Mouse (Mus musculus): ENCODE measurements at regions not wholly inside any gene's neighbourhood (a gene's known extent, or its start where the extent isn't known, plus 50 kb on each side); places are given as distances from the start of the nearest gene placed in this dataset.

- no peak for ATAC-seq (ENCODE audit: low FRiP score)
- H3K9me3 ChIP-seq (ENCODE audit: control insufficient read depth, low read length), result no peaks in the 10 kb centered on the region
- H3K4me3 ChIP-seq (replicated peaks; ENCODE audit: low read length), result no peak overlapping the region
- no peak overlapping the region for H3K9ac ChIP-seq
- WGBS, result 79% methylated on average over 5 of the region's 5 CpGs
- no peak overlapping the region for H3K27ac ChIP-seq
- no peak overlapping the region for H3K4me2 ChIP-seq (replicated peaks)
- no peaks in the 10 kb centered on the region for H3K4me1 ChIP-seq (replicated peaks; ENCODE audit: control insufficient read depth, insufficient read depth, low read length)
- H3K36me3 ChIP-seq (replicated peaks; ENCODE audit: control insufficient read depth, insufficient read depth), result no peaks in the 10 kb centered on the region
- no peak for DNase-seq (ENCODE audit: low spot score)
- no peaks in the 10 kb centered on the region for H3K27me3 ChIP-seq (ENCODE audit: control insufficient read depth, insufficient read depth, low read length)
Measured at GRCm38 (mm10) chr6:141034824-141035223, 214.2 kb upstream of the Pde3a start.

DNA sequence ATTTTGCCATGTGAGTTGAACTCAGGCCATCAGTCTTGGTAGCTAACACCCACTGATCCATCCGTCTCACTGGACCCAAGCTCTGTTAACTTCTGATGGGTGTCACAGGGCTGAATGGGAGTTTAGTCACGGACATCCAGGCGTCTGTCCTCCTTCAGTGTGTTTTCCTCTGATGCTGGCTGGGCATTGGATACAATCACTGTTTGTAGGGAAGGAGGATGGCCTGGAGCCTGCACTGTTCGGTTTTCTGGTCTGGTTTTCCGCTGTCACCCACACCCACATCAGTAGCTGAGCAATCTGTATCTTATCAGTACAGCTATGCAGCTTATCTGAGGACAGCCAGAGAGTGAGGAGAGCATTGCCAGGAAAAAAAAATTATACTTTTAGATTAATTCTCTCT is 207.7 kb upstream of the Pde3a start:
- Histone ChIP-seq H3K4me3 (replicated peaks; ENCODE audit: low read length) (no peak overlapping the region), H3K4me1 (replicated peaks; ENCODE audit: control insufficient read depth, insufficient read depth, low read length) (0 out of 2 replicates have a peak, but pooled peaks cover 4% of the 10 kb centered on the region), H3K27ac (no peak overlapping the region), H3K36me3 (replicated peaks; ENCODE audit: control insufficient read depth, insufficient read depth) (no peaks in the 10 kb centered on the region), H3K4me2 (replicated peaks) (no peak overlapping the region), H3K9ac (no peak overlapping the region), H3K9me3 (ENCODE audit: control insufficient read depth, low read length) (no peaks in the 10 kb centered on the region), H3K27me3 (ENCODE audit: control insufficient read depth, insufficient read depth, low read length) (no peaks in the 10 kb centered on the region)
- ATAC-seq (ENCODE audit: low FRiP score), result peak; percentile 31; the same call in 1 of the 2 replicates
- WGBS, result 47% methylated on average over 5 of the region's 5 CpGs
- DNase-seq (ENCODE audit: low spot score), result no peak

DNA sequence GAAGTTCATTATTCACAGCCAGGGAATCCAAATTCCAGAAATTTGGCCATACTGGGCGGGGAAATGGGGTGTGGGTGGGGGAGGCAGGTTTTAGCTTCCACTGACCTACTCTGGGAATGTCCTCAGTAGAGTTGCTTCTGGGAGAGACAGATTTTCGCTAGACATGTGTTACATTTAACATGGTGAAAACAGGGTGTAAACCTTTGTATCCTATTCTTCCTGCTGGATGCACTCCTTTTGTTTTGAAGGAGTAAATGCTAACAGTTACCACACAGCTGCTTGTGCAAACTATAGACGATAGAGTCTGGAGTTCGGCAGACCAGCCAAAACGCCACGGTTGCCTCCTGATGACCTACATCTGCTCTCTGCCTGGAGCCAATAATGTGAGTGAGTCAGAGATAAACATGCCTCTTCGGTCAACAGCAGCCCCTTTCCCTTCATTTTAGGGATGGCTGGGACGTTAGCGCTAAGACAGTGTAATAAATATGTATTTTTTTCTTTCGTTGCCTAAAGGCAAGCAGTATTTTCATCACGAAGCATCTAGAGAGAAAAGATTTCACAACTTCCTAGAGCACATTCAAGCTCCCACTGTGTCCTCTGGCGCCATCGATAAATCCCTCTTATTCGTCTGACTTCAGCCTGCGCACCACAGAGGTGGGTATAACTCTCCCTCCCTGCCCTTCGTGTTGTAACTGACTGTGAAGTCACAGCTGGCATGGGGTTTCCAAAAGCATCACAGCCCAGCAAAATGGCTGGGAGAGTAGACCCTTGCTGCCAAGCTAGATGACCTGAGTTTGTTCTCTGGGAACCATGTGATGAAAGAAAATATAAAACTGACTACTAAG is 207.1 kb upstream of the Pde3a start:
- ATAC-seq (ENCODE audit: low FRiP score), result no peak
- H3K9me3 ChIP-seq (ENCODE audit: control insufficient read depth, low read length), result no peaks in the 10 kb centered on the region
- no peaks in the 10 kb centered on the region for H3K27me3 ChIP-seq (ENCODE audit: control insufficient read depth, insufficient read depth, low read length)
- no peak overlapping the region for H3K4me3 ChIP-seq (replicated peaks; ENCODE audit: low read length)
- H3K4me2 ChIP-seq (replicated peaks), result no peak overlapping the region
- no peak for DNase-seq (ENCODE audit: low spot score)
- WGBS, result 67% methylated on average over 16 of the region's 16 CpGs
- H3K27ac ChIP-seq, result no peak overlapping the region
- no peak overlapping the region for H3K9ac ChIP-seq
- H3K4me1 ChIP-seq (replicated peaks; ENCODE audit: control insufficient read depth, insufficient read depth, low read length), result 0 out of 2 replicates have a peak, but pooled peaks cover 4% of the 10 kb centered on the region
- H3K36me3 ChIP-seq (replicated peaks; ENCODE audit: control insufficient read depth, insufficient read depth), result no peaks in the 10 kb centered on the region

DNA sequence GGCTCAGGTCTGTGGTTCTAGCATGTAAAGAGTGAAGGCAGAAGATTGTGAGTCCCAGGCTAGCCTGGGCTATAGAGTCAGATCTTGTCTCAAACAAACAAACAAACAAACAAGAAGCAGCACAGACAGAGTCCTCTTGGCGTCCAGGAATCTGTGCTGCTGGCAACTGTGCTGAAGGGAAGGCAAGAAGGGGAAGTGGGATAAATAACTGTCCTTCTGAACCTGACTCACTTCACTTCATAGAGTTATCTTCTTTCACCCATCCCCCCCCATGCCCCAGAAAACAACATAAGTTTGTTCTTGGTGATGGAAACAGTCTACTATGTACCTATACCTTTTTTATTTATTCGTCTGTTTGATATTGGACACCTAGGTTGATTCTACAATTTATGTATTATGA is 200.8 kb upstream of the Pde3a start:
- H3K9me3 ChIP-seq (ENCODE audit: control insufficient read depth, low read length), result no peaks in the 10 kb centered on the region
- ATAC-seq (ENCODE audit: low FRiP score), result no peak
- no peak overlapping the region for H3K27ac ChIP-seq
- H3K4me3 ChIP-seq (replicated peaks; ENCODE audit: low read length), result no peak overlapping the region
- H3K9ac ChIP-seq, result no peak overlapping the region
- DNase-seq (ENCODE audit: low spot score), result no peak
- H3K4me1 ChIP-seq (replicated peaks; ENCODE audit: control insufficient read depth, insufficient read depth, low read length), result no peaks in the 10 kb centered on the region; the same call in 1 of the 2 replicates
- no peaks in the 10 kb centered on the region for H3K27me3 ChIP-seq (ENCODE audit: control insufficient read depth, insufficient read depth, low read length)
- H3K4me2 ChIP-seq (replicated peaks), result no peak overlapping the region
- 98% methylated on average over 2 of the region's 2 CpGs for WGBS
- no peaks in the 10 kb centered on the region for H3K36me3 ChIP-seq (replicated peaks; ENCODE audit: control insufficient read depth, insufficient read depth)

GRCm38 (mm10) chr6:141050038-141050684 is 198.9 kb upstream of the Pde3a start:
- ATAC-seq (ENCODE audit: low FRiP score), result peak; percentile 62; the same call in 1 of the 2 replicates
- H3K36me3 ChIP-seq (replicated peaks; ENCODE audit: control insufficient read depth, insufficient read depth), result no peaks in the 10 kb centered on the region
- DNase-seq (ENCODE audit: low spot score), result peak; percentile 28
- 56% methylated on average over 11 of the region's 11 CpGs for WGBS
- H3K9me3 ChIP-seq (ENCODE audit: control insufficient read depth, low read length), result no peaks in the 10 kb centered on the region
- H3K27me3 ChIP-seq (ENCODE audit: control insufficient read depth, insufficient read depth, low read length), result no peaks in the 10 kb centered on the region
- no peak overlapping the region for H3K4me2 ChIP-seq (replicated peaks)
- no peak overlapping the region for H3K9ac ChIP-seq
- H3K27ac ChIP-seq, result no peak overlapping the region
- no peaks in the 10 kb centered on the region; the same call in 1 of the 2 replicates for H3K4me1 ChIP-seq (replicated peaks; ENCODE audit: control insufficient read depth, insufficient read depth, low read length)
- no peak overlapping the region for H3K4me3 ChIP-seq (replicated peaks; ENCODE audit: low read length)

GRCm38 (mm10) chr6:141054026-141054425 is 195.0 kb upstream of the Pde3a start:
- Histone ChIP-seq H3K4me2 (replicated peaks) (no peak overlapping the region), H3K4me3 (replicated peaks; ENCODE audit: low read length) (no peak overlapping the region), H3K4me1 (replicated peaks; ENCODE audit: control insufficient read depth, insufficient read depth, low read length) (no peaks in the 10 kb centered on the region; the same call in 1 of the 2 replicates), H3K9ac (no peak overlapping the region), H3K9me3 (ENCODE audit: control insufficient read depth, low read length) (no peaks in the 10 kb centered on the region), H3K27me3 (ENCODE audit: control insufficient read depth, insufficient read depth, low read length) (no peaks in the 10 kb centered on the region), H3K27ac (no peak overlapping the region), H3K36me3 (replicated peaks; ENCODE audit: control insufficient read depth, insufficient read depth) (no peaks in the 10 kb centered on the region)
- ATAC-seq (ENCODE audit: low FRiP score) (no peak), DNase-seq (ENCODE audit: low spot score) (no peak)
- 93% methylated on average over 7 of the region's 7 CpGs for WGBS

DNA sequence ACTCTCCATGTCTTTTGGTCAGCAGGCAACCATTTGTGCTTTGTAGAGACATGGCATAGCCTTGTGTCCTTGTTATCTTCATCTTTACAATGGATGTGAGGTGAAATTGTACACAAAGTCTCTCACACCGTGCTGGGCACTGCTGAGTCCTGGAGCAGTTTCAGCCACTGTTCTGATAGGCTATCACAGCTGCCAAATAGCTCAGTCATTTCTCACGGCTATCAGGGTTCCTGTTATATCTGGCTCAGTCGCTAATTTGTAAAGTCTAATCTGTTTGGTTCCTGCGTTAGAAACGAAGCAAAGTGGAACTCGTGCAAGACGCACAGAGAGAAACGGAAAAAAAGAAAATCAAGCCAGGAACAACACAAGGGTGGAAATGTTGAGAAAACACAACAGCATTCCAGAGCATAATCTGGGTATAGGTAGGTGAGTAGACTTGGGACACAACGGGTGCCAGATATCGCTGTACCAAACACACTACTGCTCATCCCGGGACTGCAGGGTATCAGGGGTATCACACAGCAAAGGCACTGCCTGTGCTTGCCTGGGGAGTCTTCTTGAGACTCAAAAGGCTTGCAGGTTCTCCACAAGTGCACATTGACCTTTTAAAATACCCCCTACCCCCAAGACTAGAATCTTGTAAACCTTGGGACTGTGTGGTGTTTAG is 189.7 kb upstream of the Pde3a start:
- no peak for ATAC-seq (ENCODE audit: low FRiP score)
- 0 out of 2 replicates have a peak, but pooled peaks cover 6% of the 10 kb centered on the region for H3K9me3 ChIP-seq (ENCODE audit: control insufficient read depth, low read length)
- H3K27ac ChIP-seq, result no peak overlapping the region
- no peak overlapping the region for H3K4me3 ChIP-seq (replicated peaks; ENCODE audit: low read length)
- no peak overlapping the region for H3K9ac ChIP-seq
- H3K4me2 ChIP-seq (replicated peaks), result no peak overlapping the region
- H3K36me3 ChIP-seq (replicated peaks; ENCODE audit: control insufficient read depth, insufficient read depth), result no peaks in the 10 kb centered on the region
- no peak for DNase-seq (ENCODE audit: low spot score)
- H3K4me1 ChIP-seq (replicated peaks; ENCODE audit: control insufficient read depth, insufficient read depth, low read length), result no peaks in the 10 kb centered on the region
- no peaks in the 10 kb centered on the region for H3K27me3 ChIP-seq (ENCODE audit: control insufficient read depth, insufficient read depth, low read length)
- WGBS, result 93% methylated on average over 11 of the region's 11 CpGs

- 83% methylated on average over 4 of the region's 4 CpGs for WGBS
Measured at GRCm38 (mm10) chr6:141065724-141066123, 183.3 kb upstream of the Pde3a start.

DNA sequence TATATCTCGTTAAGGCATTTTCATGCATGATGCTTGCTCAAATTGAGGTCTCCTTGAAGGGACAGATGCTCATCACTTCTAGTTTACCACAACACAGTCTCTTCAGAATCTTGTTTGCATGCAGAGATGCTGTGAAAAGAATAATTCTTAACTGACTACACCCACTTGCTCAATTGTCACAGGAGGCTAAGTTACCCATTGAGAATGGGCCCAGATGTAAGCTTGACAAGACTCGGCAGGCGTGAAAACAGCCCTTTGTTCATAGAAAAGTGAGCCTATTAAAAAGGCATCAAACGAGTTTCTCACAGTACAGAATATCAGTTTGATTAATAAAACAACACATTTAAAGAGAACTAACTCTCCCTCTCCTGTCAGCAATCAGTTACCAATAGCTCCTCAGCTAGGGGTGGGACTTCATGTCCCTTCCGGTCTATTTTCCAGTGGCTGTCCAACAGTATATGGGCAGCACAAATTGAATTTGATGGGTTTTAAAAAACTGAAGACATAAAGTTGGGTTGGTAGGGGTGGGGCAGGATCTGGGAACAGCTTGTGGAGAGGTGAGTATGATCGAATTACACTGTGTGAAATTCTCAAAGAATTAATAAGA is 180.1 kb upstream of the Pde3a start:
- H3K4me3 ChIP-seq (replicated peaks; ENCODE audit: low read length), result no peak overlapping the region
- H3K27me3 ChIP-seq (ENCODE audit: control insufficient read depth, insufficient read depth, low read length), result no peaks in the 10 kb centered on the region
- no peaks in the 10 kb centered on the region for H3K36me3 ChIP-seq (replicated peaks; ENCODE audit: control insufficient read depth, insufficient read depth)
- WGBS, result 32% methylated on average over 6 of the region's 6 CpGs
- H3K4me2 ChIP-seq (replicated peaks), result no peak overlapping the region
- H3K9me3 ChIP-seq (ENCODE audit: control insufficient read depth, low read length), result 0 out of 2 replicates have a peak, but pooled peaks cover 4% of the 10 kb centered on the region
- no peak overlapping the region for H3K27ac ChIP-seq
- no peaks in the 10 kb centered on the region for H3K4me1 ChIP-seq (replicated peaks; ENCODE audit: control insufficient read depth, insufficient read depth, low read length)
- ATAC-seq (ENCODE audit: low FRiP score), result no peak
- no peak for DNase-seq (ENCODE audit: low spot score)
- no peak overlapping the region for H3K9ac ChIP-seq

More at GRCm38 (mm10) chr6:141065724-141066123, 183.3 kb upstream of the Pde3a start:
- Histone ChIP-seq H3K4me3 (replicated peaks; ENCODE audit: low read length) (no peak overlapping the region), H3K4me2 (replicated peaks) (no peak overlapping the region), H3K27ac (no peak overlapping the region), H3K4me1 (replicated peaks; ENCODE audit: control insufficient read depth, insufficient read depth, low read length) (no peaks in the 10 kb centered on the region), H3K27me3 (ENCODE audit: control insufficient read depth, insufficient read depth, low read length) (no peaks in the 10 kb centered on the region), H3K9ac (no peak overlapping the region), H3K36me3 (replicated peaks; ENCODE audit: control insufficient read depth, insufficient read depth) (no peaks in the 10 kb centered on the region), H3K9me3 (ENCODE audit: control insufficient read depth, low read length) (0 out of 2 replicates have a peak, but pooled peaks cover 6% of the 10 kb centered on the region)
- ATAC-seq (ENCODE audit: low FRiP score), result no peak
- DNase-seq (ENCODE audit: low spot score), result no peak

Measured in hindbrain, embryonic 14.5 days (tissue).